Mouse (Mus musculus) C2C12 (cell line): ENCODE data around the gene Abi3bp. TPM values are rescaled to one million over a fixed set of nuclear protein-coding genes. Genes with fewer than 3 reads are reported as not detected.

Experiments used
- H3K27me3 ChIP-seq: one replicate; pipeline ENCODE4 v1.6.1; 2011; ENCODE audit not compliant: control insufficient read depth, insufficient read depth, insufficient read length
- H3K36me3 ChIP-seq: one replicate; pipeline ENCODE4 v1.6.1; 2011; ENCODE audit not compliant: control insufficient read depth, insufficient read depth
- H3K4me3 ChIP-seq: one replicate; pipeline ENCODE4 v1.5.1; 2011; ENCODE audit warnings: mild to moderate bottlenecking, control low read depth; ENCODE audit not compliant: poor library complexity, insufficient read depth, severe bottlenecking
- H3K79me2 ChIP-seq: one replicate; pipeline ENCODE4 v1.6.1; 2011; ENCODE audit not compliant: control insufficient read depth, insufficient read depth
- H3K79me3 ChIP-seq: one replicate; pipeline ENCODE4 v1.6.1; 2011; ENCODE audit warnings: low read depth, control low read depth
- H3ac ChIP-seq: one replicate; pipeline ENCODE3; 2011; ENCODE audit warnings: low read depth; ENCODE audit not compliant: control insufficient read depth, insufficient read length
- CEBPB ChIP-seq: IDR thresholded peaks from one replicate; pipeline ENCODE4 v1.6.1; 2011; ENCODE audit warnings: low read depth, mild to moderate bottlenecking, control low read depth, moderate library complexity
- CTCF ChIP-seq: IDR thresholded peaks from one replicate; pipeline ENCODE4 v1.5.1; 2011; ENCODE audit not compliant: control insufficient read depth, insufficient read depth, insufficient read length
- FOSL1 ChIP-seq: IDR thresholded peaks from one replicate; pipeline ENCODE4 v1.8.0; 2011; ENCODE audit warnings: mild to moderate bottlenecking, low read length; ENCODE audit not compliant: poor library complexity, insufficient read depth, severe bottlenecking
- MAX ChIP-seq: IDR thresholded peaks from one replicate; pipeline ENCODE4 v1.6.1; 2011; ENCODE audit warnings: mild to moderate bottlenecking, control low read depth
- MYOD1 ChIP-seq: IDR thresholded peaks from one replicate; pipeline ENCODE4 v1.6.1; 2011; ENCODE audit warnings: low read depth; ENCODE audit not compliant: control insufficient read depth, insufficient read length
- MYOG ChIP-seq: IDR thresholded peaks from one replicate; pipeline ENCODE4 v1.6.1; 2011; ENCODE audit not compliant: control insufficient read depth, insufficient read length; ENCODE audit errors: extremely low read depth
- USF1 ChIP-seq: IDR thresholded peaks from one replicate; pipeline ENCODE4 v1.6.1; 2011; ENCODE audit warnings: low read depth, mild to moderate bottlenecking, control low read depth, moderate library complexity
- polyA plus RNA-seq: library from polyadenylated mRNA; unstranded; fragments of >200 nt; fragmentation: generic; extraction: Trizol; gene quantifications from one replicate; pipeline ENCODE4 v1.2.1, GENCODE M21; 2012; ENCODE audit warnings: missing spikeins

Gene Abi3bp
- polyA plus RNA-seq, 1 experiment, result 0.01 TPM

GRCm38 (mm10) chr16:56602394-56602793 lies 124.7 kb downstream of the Abi3bp start:
- H3K27me3 ChIP-seq, result no peaks in the 10 kb centered on the region
- H3K36me3 ChIP-seq, result no peaks in the 10 kb centered on the region
- H3K79me2 ChIP-seq, result no peaks in the 10 kb centered on the region
- no peak overlapping the region for H3ac ChIP-seq
- no peak overlapping the region for H3K4me3 ChIP-seq
- TF ChIP-seq MYOD1 (no peak), USF1 (no peak), MAX (no peak), FOSL1 (no peak), CEBPB (no peak), CTCF (no peak), MYOG (no peak)
- H3K79me3 ChIP-seq, result no peaks in the 10 kb centered on the region

GRCm38 (mm10) chr16:56610572-56610971 lies 132.9 kb downstream of the Abi3bp start:
- Histone ChIP-seq H3K4me3 (no peak overlapping the region), H3K36me3 (no peaks in the 10 kb centered on the region), H3K79me3 (no peaks in the 10 kb centered on the region), H3ac (no peak overlapping the region), H3K27me3 (no peaks in the 10 kb centered on the region), H3K79me2 (no peaks in the 10 kb centered on the region)
- no peak for TF ChIP-seq MAX
- TF ChIP-seq CEBPB, result no peak

- Histone ChIP-seq H3K79me3 (no peaks in the 10 kb centered on the region), H3K27me3 (no peaks in the 10 kb centered on the region), H3K4me3 (no peak overlapping the region), H3K36me3 (no peaks in the 10 kb centered on the region), H3K79me2 (no peaks in the 10 kb centered on the region), H3ac (no peak overlapping the region)
- no peak for TF ChIP-seq FOSL1
- TF ChIP-seq CTCF, result no peak
- TF ChIP-seq MYOG, result no peak
- TF ChIP-seq USF1, result no peak
- TF ChIP-seq MAX, result no peak
- no peak for TF ChIP-seq CEBPB
- no peak for TF ChIP-seq MYOD1
These were observed 133.6 kb downstream of the Abi3bp start for GRCm38 (mm10) chr16:56611096-56611867.

GRCm38 (mm10) chr16:56638544-56638943 lies 160.9 kb downstream of the Abi3bp start:
- H3K4me3 ChIP-seq, result no peak overlapping the region
- TF ChIP-seq CEBPB, result no peak
- no peak for TF ChIP-seq MYOD1
- no peak for TF ChIP-seq MAX
- no peak for TF ChIP-seq FOSL1
- no peak for TF ChIP-seq USF1
- TF ChIP-seq CTCF, result no peak
- no peak for TF ChIP-seq MYOG
- no peaks in the 10 kb centered on the region for H3K79me2 ChIP-seq
- no peaks in the 10 kb centered on the region for H3K79me3 ChIP-seq
- no peaks in the 10 kb centered on the region for H3K27me3 ChIP-seq
- no peak overlapping the region for H3ac ChIP-seq
- no peaks in the 10 kb centered on the region for H3K36me3 ChIP-seq

GRCm38 (mm10) chr16:56645251-56645650 lies 167.6 kb downstream of the Abi3bp start:
- Histone ChIP-seq H3K4me3 (no peak overlapping the region), H3K36me3 (no peaks in the 10 kb centered on the region), H3K27me3 (no peaks in the 10 kb centered on the region), H3ac (no peak overlapping the region), H3K79me2 (no peaks in the 10 kb centered on the region), H3K79me3 (no peaks in the 10 kb centered on the region)
- TF ChIP-seq MAX (no peak), CTCF (no peak), MYOG (no peak)

GRCm38 (mm10) chr16:56646382-56647172 lies 168.9 kb downstream of the Abi3bp start:
- no peaks in the 10 kb centered on the region for H3K27me3 ChIP-seq
- no peak overlapping the region for H3K4me3 ChIP-seq
- H3K36me3 ChIP-seq, result no peaks in the 10 kb centered on the region
- no peaks in the 10 kb centered on the region for H3K79me2 ChIP-seq
- no peaks in the 10 kb centered on the region for H3K79me3 ChIP-seq
- no peak overlapping the region for H3ac ChIP-seq
- TF ChIP-seq MYOG (no peak), USF1 (peak; percentile 68)
